Mouse (Mus musculus): ENCODE results near the gene Slc6a13. TPM values are rescaled to one million over a fixed set of nuclear protein-coding genes. Genes with fewer than 3 reads are reported as not detected.

Slc6a13 gene
- polyA plus RNA-seq, 1 experiment, result 1.5 TPM

GRCm38 (mm10) chr6:121303466-121304220 lies 3.6 kb downstream of the Slc6a13 start:
- Histone ChIP-seq H3K27ac (ENCODE audit: insufficient read depth, low read length) (no peak overlapping the region), H3K36me3 (ENCODE audit: control insufficient read depth, insufficient read depth, low read length) (no peaks in the 10 kb centered on the region), H3K4me3 (ENCODE audit: extremely low read depth, insufficient read depth, insufficient read length) (no peak overlapping the region), H3K27me3 (ENCODE audit: control insufficient read depth, insufficient read depth, low read length) (no peaks in the 10 kb centered on the region), H3K4me1 (ENCODE audit: control insufficient read depth, insufficient read depth, insufficient read length) (no peaks in the 10 kb centered on the region)
- WGBS, result 78% methylated on average over 10 of the region's 10 CpGs
- TF ChIP-seq CTCF (IDR thresholded peaks at IDR 0.05; ENCODE audit: extremely low read depth, insufficient read depth, insufficient read length, insufficient replicate concordance) (no peak), POLR2A (IDR thresholded peaks at IDR 0.05; ENCODE audit: low read depth, low read length) (no peak)
- no peak for DNase-seq (ENCODE audit: low read depth in 1 of 2, low spot score in 2 of 2)

GRCm38 (mm10) chr6:121304630-121305029 lies 4.6 kb downstream of the Slc6a13 start:
- Histone ChIP-seq H3K27me3 (ENCODE audit: control insufficient read depth, insufficient read depth, low read length) (no peaks in the 10 kb centered on the region), H3K4me3 (ENCODE audit: extremely low read depth, insufficient read depth, insufficient read length) (no peak overlapping the region), H3K36me3 (ENCODE audit: control insufficient read depth, insufficient read depth, low read length) (no peaks in the 10 kb centered on the region), H3K4me1 (ENCODE audit: control insufficient read depth, insufficient read depth, insufficient read length) (no peaks in the 10 kb centered on the region), H3K27ac (ENCODE audit: insufficient read depth, low read length) (no peak overlapping the region)
- TF ChIP-seq POLR2A (IDR thresholded peaks at IDR 0.05; ENCODE audit: low read depth, low read length), result no peak
- TF ChIP-seq CTCF (IDR thresholded peaks at IDR 0.05; ENCODE audit: extremely low read depth, insufficient read depth, insufficient read length, insufficient replicate concordance), result no peak
- 86% methylated on average over 9 of the region's 9 CpGs for WGBS
- no peak for DNase-seq (ENCODE audit: low read depth in 1 of 2, low spot score in 2 of 2)

- no peak overlapping the region for H3K27ac ChIP-seq (ENCODE audit: insufficient read depth, low read length)
- H3K27me3 ChIP-seq (ENCODE audit: control insufficient read depth, insufficient read depth, low read length), result no peaks in the 10 kb centered on the region
- H3K4me1 ChIP-seq (ENCODE audit: control insufficient read depth, insufficient read depth, insufficient read length), result no peaks in the 10 kb centered on the region
- no peak for TF ChIP-seq POLR2A (IDR thresholded peaks at IDR 0.05; ENCODE audit: low read depth, low read length)
- no peak for DNase-seq (ENCODE audit: low read depth in 1 of 2, low spot score in 2 of 2)
- H3K4me3 ChIP-seq (ENCODE audit: extremely low read depth, insufficient read depth, insufficient read length), result no peak overlapping the region
- H3K36me3 ChIP-seq (ENCODE audit: control insufficient read depth, insufficient read depth, low read length), result no peaks in the 10 kb centered on the region
- 83% methylated on average over 3 of the region's 3 CpGs for WGBS
Observed at GRCm38 (mm10) chr6:121305571-121305970, 5.5 kb downstream of the Slc6a13 start.

GRCm38 (mm10) chr6:121310984-121311383 lies 11.0 kb downstream of the Slc6a13 start:
- no peak overlapping the region for H3K27ac ChIP-seq (ENCODE audit: insufficient read depth, low read length)
- H3K4me1 ChIP-seq (ENCODE audit: control insufficient read depth, insufficient read depth, insufficient read length), result no peaks in the 10 kb centered on the region
- no peak for DNase-seq (ENCODE audit: low read depth in 1 of 2, low spot score in 2 of 2)
- no peaks in the 10 kb centered on the region for H3K27me3 ChIP-seq (ENCODE audit: control insufficient read depth, insufficient read depth, low read length)
- H3K36me3 ChIP-seq (ENCODE audit: control insufficient read depth, insufficient read depth, low read length), result no peaks in the 10 kb centered on the region
- H3K4me3 ChIP-seq (ENCODE audit: extremely low read depth, insufficient read depth, insufficient read length), result no peak overlapping the region
- WGBS, result 90% methylated on average over 6 of the region's 6 CpGs
- TF ChIP-seq POLR2A (IDR thresholded peaks at IDR 0.05; ENCODE audit: low read depth, low read length), result no peak
- TF ChIP-seq CTCF (IDR thresholded peaks at IDR 0.05; ENCODE audit: extremely low read depth, insufficient read depth, insufficient read length, insufficient replicate concordance), result no peak

GRCm38 (mm10) chr6:121319099-121319498 lies 19.1 kb downstream of the Slc6a13 start:
- no peak overlapping the region for H3K4me3 ChIP-seq (ENCODE audit: extremely low read depth, insufficient read depth, insufficient read length)
- no peaks in the 10 kb centered on the region for H3K4me1 ChIP-seq (ENCODE audit: control insufficient read depth, insufficient read depth, insufficient read length)
- no peak overlapping the region for H3K27ac ChIP-seq (ENCODE audit: insufficient read depth, low read length)
- no peak for DNase-seq (ENCODE audit: low read depth in 1 of 2, low spot score in 2 of 2)
- no peaks in the 10 kb centered on the region; the same call in 1 of the 2 replicates for H3K27me3 ChIP-seq (ENCODE audit: control insufficient read depth, insufficient read depth, low read length)
- TF ChIP-seq CTCF (IDR thresholded peaks at IDR 0.05; ENCODE audit: extremely low read depth, insufficient read depth, insufficient read length, insufficient replicate concordance) (peak; percentile 22; the same call in 1 of the 2 replicates), POLR2A (IDR thresholded peaks at IDR 0.05; ENCODE audit: low read depth, low read length) (no peak)
- H3K36me3 ChIP-seq (ENCODE audit: control insufficient read depth, insufficient read depth, low read length), result no peaks in the 10 kb centered on the region
- WGBS, result 68% methylated on average over 6 of the region's 6 CpGs

GRCm38 (mm10) chr6:121322381-121323110 lies 22.5 kb downstream of the Slc6a13 start:
- H3K27me3 ChIP-seq (ENCODE audit: control insufficient read depth, insufficient read depth, low read length), result no peaks in the 10 kb centered on the region
- WGBS, result 87% methylated on average over 9 of the region's 9 CpGs
- no peak for DNase-seq (ENCODE audit: low read depth in 1 of 2, low spot score in 2 of 2)
- H3K36me3 ChIP-seq (ENCODE audit: control insufficient read depth, insufficient read depth, low read length), result no peaks in the 10 kb centered on the region
- H3K27ac ChIP-seq (ENCODE audit: insufficient read depth, low read length), result no peak overlapping the region
- no peak for TF ChIP-seq POLR2A (IDR thresholded peaks at IDR 0.05; ENCODE audit: low read depth, low read length)
- no peak for TF ChIP-seq CTCF (IDR thresholded peaks at IDR 0.05; ENCODE audit: extremely low read depth, insufficient read depth, insufficient read length, insufficient replicate concordance)
- H3K4me3 ChIP-seq (ENCODE audit: extremely low read depth, insufficient read depth, insufficient read length), result no peak overlapping the region
- no peaks in the 10 kb centered on the region for H3K4me1 ChIP-seq (ENCODE audit: control insufficient read depth, insufficient read depth, insufficient read length)

GRCm38 (mm10) chr6:121325298-121325697 lies 25.3 kb downstream of the Slc6a13 start:
- Histone ChIP-seq H3K27ac (ENCODE audit: insufficient read depth, low read length) (no peak overlapping the region), H3K4me3 (ENCODE audit: extremely low read depth, insufficient read depth, insufficient read length) (no peak overlapping the region), H3K4me1 (ENCODE audit: control insufficient read depth, insufficient read depth, insufficient read length) (no peaks in the 10 kb centered on the region), H3K36me3 (ENCODE audit: control insufficient read depth, insufficient read depth, low read length) (no peaks in the 10 kb centered on the region), H3K27me3 (ENCODE audit: control insufficient read depth, insufficient read depth, low read length) (no peaks in the 10 kb centered on the region)
- WGBS, result 80% methylated on average over 3 of the region's 3 CpGs
- no peak for DNase-seq (ENCODE audit: low read depth in 1 of 2, low spot score in 2 of 2)
- no peak for TF ChIP-seq CTCF (IDR thresholded peaks at IDR 0.05; ENCODE audit: extremely low read depth, insufficient read depth, insufficient read length, insufficient replicate concordance)
- TF ChIP-seq POLR2A (IDR thresholded peaks at IDR 0.05; ENCODE audit: low read depth, low read length), result no peak

Data from spleen, adult 2 months (tissue).